Comparison of ENCODE assay signal across 22 mouse cellular contexts in genomic region chr17:64628796-64629195, GRCm38 (mm10). TPM values are rescaled to one million over a fixed set of nuclear protein-coding genes. Genes with fewer than 3 reads are reported as not detected.
A peak's percentile ranks its signal among the peaks of the same experiment; 100 is the strongest.
DNase-seq lines count a peak whose midpoint lies in the region; ATAC-seq and TF ChIP-seq lines count a peak whose summit lies in the region.
"Had no signal": no experiment of that assay in that cellular context is flagged by ENCODE, and none has a peak within 500 bp of the region (broad histone marks: within the 10 kb centered on the region; RNA-seq: fewer than 3 reads in every experiment).

No protein-coding gene starts in this region.

- H3K4me3 ChIP-seq in intestine, embryonic 16.5 days (ENCODE audit: low read length) = no peak overlapping the region
- no peak overlapping the region for H3K4me3 ChIP-seq in intestine, postnatal 0 days (ENCODE audit: low read depth, low read length)
- H3K4me3 ChIP-seq: embryonic facial prominence, embryonic 13.5 days; heart, embryonic 13.5 days; limb, embryonic 13.5 days; liver, embryonic 15.5 days; neural tube, embryonic 13.5 days had no signal

- WGBS in intestine, embryonic 16.5 days = 76% methylated on average over 5 of the region's 5 CpGs
- 86% methylated on average over 5 of the region's 5 CpGs for WGBS in intestine, postnatal 0 days

- no peak for TF ChIP-seq CTCF in intestine, postnatal 0 days (IDR thresholded peaks at IDR 0.05; ENCODE audit: low read depth)

- H3K4me2 ChIP-seq in intestine, embryonic 16.5 days (ENCODE audit: low read depth, low read length) = no peak overlapping the region
- H3K4me2 ChIP-seq in intestine, postnatal 0 days (replicated peaks; ENCODE audit: low read depth) = no peak overlapping the region
- H3K4me2 ChIP-seq: embryonic facial prominence, embryonic 13.5 days; heart, embryonic 13.5 days; limb, embryonic 13.5 days; liver, embryonic 15.5 days; neural tube, embryonic 13.5 days had no signal

- peak; percentile 32 for DNase-seq in CD4-positive helper T cell, adult 2 months (ENCODE audit: low read depth, low spot score)
- DNase-seq in induced T-regulatory cell, adult 2 months (ENCODE audit: low read depth) = peak; percentile 8
- DNase-seq in thymus, postnatal 0 days (ENCODE audit: low spot score) = peak; percentile 74
- DNase-seq in layer of hippocampus, adult 8-10 months (ENCODE audit: low spot score in 2 of 2) = no peak
- DNase-seq in cerebellum, adult 8-10 months = no peak
- no peak for DNase-seq in cerebellum, adult 18-20 months
- DNase-seq: adrenal gland, adult 2 months; cerebellum, adult 11-12 months; gastrocnemius, postnatal 36 days; heart, postnatal 36 days; kidney, adult 9 months; lung, postnatal 14 days; right cerebral cortex, postnatal 14 days had no signal

- no peak overlapping the region for H3K9ac ChIP-seq in intestine, embryonic 16.5 days (ENCODE audit: low read depth, low read length)
- H3K9ac ChIP-seq in intestine, postnatal 0 days (ENCODE audit: low read depth, low read length) = no peak overlapping the region
- H3K9ac ChIP-seq: embryonic facial prominence, embryonic 13.5 days; heart, embryonic 13.5 days; limb, embryonic 13.5 days; liver, embryonic 15.5 days; neural tube, embryonic 13.5 days had no signal

- no peaks in the 10 kb centered on the region for H3K36me3 ChIP-seq in intestine, embryonic 16.5 days (ENCODE audit: control insufficient read depth, insufficient read depth, low read length)
- H3K36me3 ChIP-seq in intestine, postnatal 0 days (ENCODE audit: control insufficient read depth, insufficient read depth) = peaks cover 53% of the 10 kb centered on the region
- H3K36me3 ChIP-seq: G1E had no signal

- no peaks in the 10 kb centered on the region for H3K9me3 ChIP-seq in intestine, embryonic 16.5 days (ENCODE audit: control insufficient read depth, low read length)
- H3K9me3 ChIP-seq in intestine, postnatal 0 days (ENCODE audit: control insufficient read depth) = no peaks in the 10 kb centered on the region
- H3K9me3 ChIP-seq: embryonic facial prominence, embryonic 13.5 days; heart, embryonic 13.5 days; limb, embryonic 13.5 days; liver, embryonic 15.5 days; neural tube, embryonic 13.5 days had no signal

- no peak overlapping the region for H3K27ac ChIP-seq in intestine, embryonic 16.5 days (ENCODE audit: low read length)
- no peak overlapping the region for H3K27ac ChIP-seq in intestine, postnatal 0 days (ENCODE audit: low read depth, low read length)
- H3K27ac ChIP-seq: embryonic facial prominence, embryonic 13.5 days; heart, embryonic 13.5 days; limb, embryonic 13.5 days; liver, embryonic 15.5 days; neural tube, embryonic 13.5 days had no signal

- 0 out of 2 replicates have a peak, but pooled peaks cover 7% of the 10 kb centered on the region for H3K4me1 ChIP-seq in intestine, embryonic 16.5 days (ENCODE audit: control insufficient read depth, insufficient read depth, low read length)
- no peaks in the 10 kb centered on the region for H3K4me1 ChIP-seq in intestine, postnatal 0 days (replicated peaks; ENCODE audit: control insufficient read depth, insufficient read depth, low read length)
- H3K4me1 ChIP-seq: embryonic facial prominence, embryonic 13.5 days; limb, embryonic 13.5 days; liver, embryonic 15.5 days had no signal

- ATAC-seq in intestine, embryonic 16.5 days = peak; percentile 40; the same call in 1 of the 2 replicates
- no peak for ATAC-seq in intestine, postnatal 0 days
- ATAC-seq: hindbrain, embryonic 16.5 days had no signal

- H3K27me3 ChIP-seq in intestine, embryonic 16.5 days (replicated peaks; ENCODE audit: control insufficient read depth, insufficient read depth, low read length) = no peaks in the 10 kb centered on the region
- H3K27me3 ChIP-seq in intestine, postnatal 0 days (replicated peaks; ENCODE audit: control insufficient read depth, insufficient read depth, low read length) = no peaks in the 10 kb centered on the region
- H3K27me3 ChIP-seq: embryonic facial prominence, embryonic 13.5 days; limb, embryonic 13.5 days; liver, embryonic 15.5 days; neural tube, embryonic 13.5 days had no signal

RNA-seq across cellular contexts. Expression of gene Man2a1, which starts 28.3 kb away (rescaled TPM):
- 8.4 and 9.1 TPM in 2 replicates for polyA plus RNA-seq in intestine, embryonic 16.5 days (2015; fragmentation: Nextera tagmentation; extraction: Ambion mirVana)
- 7.2 and 8.7 TPM in 2 replicates for polyA plus RNA-seq in intestine, postnatal 0 days (2015; fragmentation: Nextera tagmentation; extraction: Ambion mirVana)
- polyA plus RNA-seq in thymus, postnatal 0 days (2015; fragmentation: Nextera tagmentation; extraction: Ambion mirVana) = 9.9 and 13.9 TPM in 2 replicates
- total RNA-seq in layer of hippocampus, adult 8-10 months (2022) = 10 to 100 TPM; 15.4 to 19.8 (median 16.4) TPM
- total RNA-seq: G1E had no signal
- polyA plus RNA-seq: G1E had no signal

Comparison
In these comparisons a context has a peak if more than half of its experiments do, and no peak if none do; other contexts are left out.
1. DNase-seq: peak in CD4-positive helper T cell, adult 2 months (single experiment), induced T-regulatory cell, adult 2 months (single experiment) and thymus, postnatal 0 days (single experiment); none in layer of hippocampus, adult 8-10 months (0 of 2), cerebellum, adult 8-10 months (single experiment) and cerebellum, adult 18-20 months (0 of 2).